ENCODE assay signal across 9 mouse cellular contexts in the genomic region with DNA sequence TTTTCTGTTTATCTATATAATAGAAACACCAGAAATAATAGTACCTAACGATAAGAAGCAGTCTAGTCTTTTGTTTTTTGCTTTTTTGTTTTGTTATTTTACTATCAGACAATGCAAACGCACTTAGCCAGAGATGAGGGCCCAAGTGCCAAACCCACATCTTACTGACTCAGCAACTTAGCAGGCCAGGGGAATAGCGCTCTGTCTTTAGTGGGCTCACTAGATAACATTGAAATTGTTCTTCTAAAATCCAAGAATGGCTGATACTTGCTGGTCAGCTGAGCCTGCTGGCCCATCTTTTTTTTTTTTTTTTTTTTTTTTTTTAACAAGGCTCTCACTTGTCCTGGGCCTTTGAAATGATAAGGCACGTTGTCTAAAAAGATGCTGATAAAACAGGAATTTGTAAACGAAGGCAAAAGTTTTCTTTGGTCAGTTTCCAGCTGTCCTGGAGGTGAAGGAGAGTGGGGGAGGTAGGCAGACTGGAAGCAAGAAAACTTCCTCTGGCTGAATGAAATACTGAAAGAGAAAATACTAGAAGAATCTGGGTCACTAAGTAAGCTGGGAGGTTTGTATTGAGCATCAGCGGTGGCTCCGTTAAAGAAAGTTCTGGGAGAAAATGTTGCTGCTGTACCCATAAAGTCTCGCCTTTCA.
A peak's percentile ranks its signal among the peaks of the same experiment; 100 is the strongest.
DNase-seq lines count a peak whose midpoint lies in the region; ATAC-seq and TF ChIP-seq lines count a peak whose summit lies in the region.
"Had no signal": no experiment of that assay in that cellular context is flagged by ENCODE, and none has a peak within 500 bp of the region (broad histone marks: within the 10 kb centered on the region; RNA-seq: fewer than 3 reads in every experiment).

No protein-coding gene starts in this region.

- H3K27me3 ChIP-seq in intestine, postnatal 0 days (replicated peaks; ENCODE audit: control insufficient read depth, insufficient read depth, low read length), result no peaks in the 10 kb centered on the region
- no peaks in the 10 kb centered on the region for H3K27me3 ChIP-seq in stomach, embryonic 15.5 days (replicated peaks)

- H3K36me3 ChIP-seq in intestine, postnatal 0 days (ENCODE audit: control insufficient read depth, insufficient read depth), result no peaks in the 10 kb centered on the region
- H3K36me3 ChIP-seq in stomach, embryonic 15.5 days, result no peaks in the 10 kb centered on the region

- H3K9me3 ChIP-seq in intestine, postnatal 0 days (ENCODE audit: control insufficient read depth), result no peaks in the 10 kb centered on the region
- no peaks in the 10 kb centered on the region for H3K9me3 ChIP-seq in stomach, embryonic 15.5 days

- 0 out of 2 replicates have a peak overlapping the region, but pooled peaks have one; percentile 18 for H3K4me2 ChIP-seq in intestine, postnatal 0 days (replicated peaks; ENCODE audit: low read depth)
- no peak overlapping the region for H3K4me2 ChIP-seq in stomach, embryonic 15.5 days

- TF ChIP-seq CTCF in intestine, postnatal 0 days (IDR thresholded peaks at IDR 0.05; ENCODE audit: low read depth), result no peak

- intact Hi-C loops in gastrocnemius, postnatal 14 days (cut with DNase I; ENCODE audit: low total_unique reads), result no loop called here

- peak overlapping the region; percentile 43 for H3K9ac ChIP-seq in intestine, postnatal 0 days (ENCODE audit: low read depth, low read length)
- H3K9ac ChIP-seq in stomach, embryonic 15.5 days, result peak overlapping the region; percentile 48; the same call in 1 of the 2 replicates

- DNase-seq in gastrocnemius, postnatal 14 days, result peak; percentile 22
- DNase-seq in gastrocnemius, adult 8-10 months (ENCODE audit: low spot score in 2 of 2), result no peak
- peak; percentile 54 for DNase-seq in ovary, adult 18-20 months (ENCODE audit: low spot score)
- DNase-seq in ovary, postnatal 10 days (ENCODE audit: low spot score), result no peak
- no peak for DNase-seq in thymus, postnatal 0 days (ENCODE audit: low spot score)
- DNase-seq: thymus, postnatal 14 days had no signal

- WGBS in intestine, postnatal 0 days, result 41% methylated on average over 8 of the region's 8 CpGs
- WGBS in stomach, embryonic 15.5 days, result 21% methylated on average over 8 of the region's 8 CpGs

- no peak for ATAC-seq in intestine, postnatal 0 days
- ATAC-seq in stomach, embryonic 15.5 days (ENCODE audit: insufficient read depth, low FRiP score, low read depth), result no peak
- no peak for ATAC-seq in erythroblast, adult 5-6 weeks (replicated peaks; ENCODE audit: low FRiP score, poor library complexity, severe bottlenecking)

- peak overlapping the region; percentile 40 for H3K4me3 ChIP-seq in intestine, postnatal 0 days (ENCODE audit: low read depth, low read length)
- peak overlapping the region; percentile 50 for H3K4me3 ChIP-seq in stomach, embryonic 15.5 days (replicated peaks)

- peak overlapping the region; percentile 81; the same call in 1 of the 2 replicates for H3K27ac ChIP-seq in intestine, postnatal 0 days (ENCODE audit: low read depth, low read length)
- peak overlapping the region; percentile 97 for H3K27ac ChIP-seq in stomach, embryonic 15.5 days

- H3K4me1 ChIP-seq in intestine, postnatal 0 days (replicated peaks; ENCODE audit: control insufficient read depth, insufficient read depth, low read length), result no peaks in the 10 kb centered on the region
- H3K4me1 ChIP-seq in stomach, embryonic 15.5 days, result peaks cover 8% of the 10 kb centered on the region; the same call in 1 of the 2 replicates

Comparison
In these comparisons a context has a peak if more than half of its experiments do, and no peak if none do; other contexts are left out.
1. DNase-seq: peak in gastrocnemius, postnatal 14 days (single experiment) and ovary, adult 18-20 months (single experiment); none in gastrocnemius, adult 8-10 months (0 of 2), ovary, postnatal 10 days (single experiment) and thymus, postnatal 0 days (single experiment).